Mouse (Mus musculus): ENCODE measurements at regions not wholly inside any gene's neighbourhood (a gene's known extent, or its start where the extent isn't known, plus 50 kb on each side); places are given as distances from the start of the nearest gene placed in this dataset.

DNA sequence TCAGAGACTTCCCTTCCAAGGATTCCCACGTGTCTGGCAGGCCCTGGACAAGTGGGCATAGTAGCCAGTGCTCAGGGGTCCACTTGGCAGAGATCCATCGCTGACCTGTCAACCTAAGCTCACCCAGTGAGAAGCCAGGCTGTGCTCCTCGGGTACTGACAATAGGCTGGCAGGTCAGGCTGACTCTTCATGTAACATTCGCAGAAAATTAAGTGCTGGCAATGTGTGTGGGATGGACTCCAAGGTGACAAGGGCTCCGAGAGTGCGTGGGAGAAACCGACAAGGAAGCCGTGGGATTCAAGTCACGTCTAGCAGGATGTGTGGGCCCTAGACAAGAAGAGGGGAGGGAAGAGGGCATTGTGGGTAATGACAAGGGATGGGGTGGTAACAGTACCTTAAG lies 564.6 kb upstream of the Adam5 start:
- TF ChIP-seq CTCF (IDR thresholded peaks at IDR 0.05; ENCODE audit: low read depth): no peak
- no peak for TF ChIP-seq EP300 (IDR thresholded peaks at IDR 0.05; ENCODE audit: low read depth)
- WGBS (ENCODE audit: insufficient replicate concordance): 62% methylated on average over 9 of the region's 9 CpGs
- no peaks in the 10 kb centered on the region for H3K36me3 ChIP-seq (replicated peaks; ENCODE audit: insufficient read depth, low read length)

GRCm38 (mm10) chr8:25385186-25385585 lies 561.0 kb upstream of the Adam5 start:
- WGBS (ENCODE audit: insufficient replicate concordance): 75% methylated on average over 5 of the region's 5 CpGs
- H3K4me3 ChIP-seq (ENCODE audit: low read depth, low read length): no peak overlapping the region
- no peaks in the 10 kb centered on the region for H3K9me3 ChIP-seq (ENCODE audit: low read length)

More for the DNA sequence above, 564.6 kb upstream of the Adam5 start:
- H3K9ac ChIP-seq (replicated peaks): no peak overlapping the region
- no peaks in the 10 kb centered on the region for H3K27me3 ChIP-seq (ENCODE audit: insufficient read depth, low read length)
- no peaks in the 10 kb centered on the region for H3K9me3 ChIP-seq (ENCODE audit: low read length)
- no peak overlapping the region for H3K27ac ChIP-seq (ENCODE audit: low read depth)
- no peak overlapping the region for H3K4me3 ChIP-seq (ENCODE audit: low read depth, low read length)
- H3K4me2 ChIP-seq (ENCODE audit: low read depth, low read length): no peak overlapping the region
- ATAC-seq (no peak), DNase-seq (no peak)
- H3K4me1 ChIP-seq (ENCODE audit: insufficient read depth): no peaks in the 10 kb centered on the region

GRCm38 (mm10) chr8:25384591-25384990 lies 560.4 kb upstream of the Adam5 start:
- H3K27ac ChIP-seq (ENCODE audit: low read depth): no peak overlapping the region

More at GRCm38 (mm10) chr8:25385186-25385585, 561.0 kb upstream of the Adam5 start:
- Histone ChIP-seq H3K9ac (replicated peaks) (no peak overlapping the region), H3K4me1 (ENCODE audit: insufficient read depth) (no peaks in the 10 kb centered on the region), H3K27ac (ENCODE audit: low read depth) (no peak overlapping the region), H3K36me3 (replicated peaks; ENCODE audit: insufficient read depth, low read length) (no peaks in the 10 kb centered on the region), H3K4me2 (ENCODE audit: low read depth, low read length) (no peak overlapping the region), H3K27me3 (ENCODE audit: insufficient read depth, low read length) (no peaks in the 10 kb centered on the region)
- ATAC-seq: no peak
- no peak for DNase-seq
- no peak for TF ChIP-seq EP300 (IDR thresholded peaks at IDR 0.05; ENCODE audit: low read depth)
- TF ChIP-seq CTCF (IDR thresholded peaks at IDR 0.05; ENCODE audit: low read depth): no peak

GRCm38 (mm10) chr8:25373276-25373675 lies 549.1 kb upstream of the Adam5 start:
- WGBS (ENCODE audit: insufficient replicate concordance): 64% methylated on average over 8 of the region's 8 CpGs
- no peak for TF ChIP-seq EP300 (IDR thresholded peaks at IDR 0.05; ENCODE audit: low read depth)
- TF ChIP-seq CTCF (IDR thresholded peaks at IDR 0.05; ENCODE audit: low read depth): no peak
- H3K4me1 ChIP-seq (ENCODE audit: insufficient read depth): peaks cover 2% of the 10 kb centered on the region; the same call in 1 of the 2 replicates

More at GRCm38 (mm10) chr8:25384591-25384990, 560.4 kb upstream of the Adam5 start:
- H3K4me1 ChIP-seq (ENCODE audit: insufficient read depth): no peaks in the 10 kb centered on the region
- no peak overlapping the region for H3K9ac ChIP-seq (replicated peaks)
- H3K4me3 ChIP-seq (ENCODE audit: low read depth, low read length): no peak overlapping the region
- H3K27me3 ChIP-seq (ENCODE audit: insufficient read depth, low read length): no peaks in the 10 kb centered on the region
- DNase-seq: no peak
- no peak overlapping the region for H3K4me2 ChIP-seq (ENCODE audit: low read depth, low read length)
- no peaks in the 10 kb centered on the region for H3K9me3 ChIP-seq (ENCODE audit: low read length)
- no peak for ATAC-seq
- no peak for TF ChIP-seq CTCF (IDR thresholded peaks at IDR 0.05; ENCODE audit: low read depth)
- no peak for TF ChIP-seq EP300 (IDR thresholded peaks at IDR 0.05; ENCODE audit: low read depth)
- 56% methylated on average over 2 of the region's 2 CpGs for WGBS (ENCODE audit: insufficient replicate concordance)
- H3K36me3 ChIP-seq (replicated peaks; ENCODE audit: insufficient read depth, low read length): no peaks in the 10 kb centered on the region

GRCm38 (mm10) chr8:25370947-25371346 lies 546.8 kb upstream of the Adam5 start:
- Histone ChIP-seq H3K4me3 (ENCODE audit: low read depth, low read length) (no peak overlapping the region), H3K4me1 (ENCODE audit: insufficient read depth) (peaks cover 2% of the 10 kb centered on the region; the same call in 1 of the 2 replicates), H3K27me3 (ENCODE audit: insufficient read depth, low read length) (0 out of 2 replicates have a peak, but pooled peaks cover 2% of the 10 kb centered on the region), H3K9ac (replicated peaks) (no peak overlapping the region), H3K27ac (ENCODE audit: low read depth) (no peak overlapping the region), H3K4me2 (ENCODE audit: low read depth, low read length) (no peak overlapping the region), H3K36me3 (replicated peaks; ENCODE audit: insufficient read depth, low read length) (no peaks in the 10 kb centered on the region), H3K9me3 (ENCODE audit: low read length) (no peaks in the 10 kb centered on the region)
- DNase-seq: no peak
- TF ChIP-seq EP300 (IDR thresholded peaks at IDR 0.05; ENCODE audit: low read depth) (no peak), CTCF (IDR thresholded peaks at IDR 0.05; ENCODE audit: low read depth) (no peak)
- 52% methylated on average over 10 of the region's 11 CpGs for WGBS (ENCODE audit: insufficient replicate concordance)
- ATAC-seq: no peak

More at GRCm38 (mm10) chr8:25373276-25373675, 549.1 kb upstream of the Adam5 start:
- Histone ChIP-seq H3K4me3 (ENCODE audit: low read depth, low read length) (no peak overlapping the region), H3K4me2 (ENCODE audit: low read depth, low read length) (no peak overlapping the region), H3K9ac (replicated peaks) (no peak overlapping the region), H3K27ac (ENCODE audit: low read depth) (no peak overlapping the region), H3K36me3 (replicated peaks; ENCODE audit: insufficient read depth, low read length) (no peaks in the 10 kb centered on the region), H3K9me3 (ENCODE audit: low read length) (no peaks in the 10 kb centered on the region), H3K27me3 (ENCODE audit: insufficient read depth, low read length) (0 out of 2 replicates have a peak, but pooled peaks cover under 1% of the 10 kb centered on the region)
- DNase-seq: no peak
- no peak for ATAC-seq

- 0 out of 2 replicates have a peak, but pooled peaks cover 2% of the 10 kb centered on the region for H3K27me3 ChIP-seq (ENCODE audit: insufficient read depth, low read length)
- ATAC-seq: no peak
- no peak for DNase-seq
- H3K9me3 ChIP-seq (ENCODE audit: low read length): no peaks in the 10 kb centered on the region
- no peaks in the 10 kb centered on the region for H3K36me3 ChIP-seq (replicated peaks; ENCODE audit: insufficient read depth, low read length)
- WGBS (ENCODE audit: insufficient replicate concordance): 77% methylated on average over 2 of the region's 2 CpGs
- H3K27ac ChIP-seq (ENCODE audit: low read depth): no peak overlapping the region
- H3K4me3 ChIP-seq (ENCODE audit: low read depth, low read length): no peak overlapping the region
- H3K9ac ChIP-seq (replicated peaks): no peak overlapping the region
- no peak for TF ChIP-seq EP300 (IDR thresholded peaks at IDR 0.05; ENCODE audit: low read depth)
- TF ChIP-seq CTCF (IDR thresholded peaks at IDR 0.05; ENCODE audit: low read depth): no peak
- no peak overlapping the region for H3K4me2 ChIP-seq (ENCODE audit: low read depth, low read length)
- peaks cover 2% of the 10 kb centered on the region; the same call in 1 of the 2 replicates for H3K4me1 ChIP-seq (ENCODE audit: insufficient read depth)
Measured at GRCm38 (mm10) chr8:25369331-25369730, 545.2 kb upstream of the Adam5 start.

Data from liver, postnatal 0 days (tissue).